Mouse (Mus musculus): ENCODE results near the gene Gper1.

DNA sequence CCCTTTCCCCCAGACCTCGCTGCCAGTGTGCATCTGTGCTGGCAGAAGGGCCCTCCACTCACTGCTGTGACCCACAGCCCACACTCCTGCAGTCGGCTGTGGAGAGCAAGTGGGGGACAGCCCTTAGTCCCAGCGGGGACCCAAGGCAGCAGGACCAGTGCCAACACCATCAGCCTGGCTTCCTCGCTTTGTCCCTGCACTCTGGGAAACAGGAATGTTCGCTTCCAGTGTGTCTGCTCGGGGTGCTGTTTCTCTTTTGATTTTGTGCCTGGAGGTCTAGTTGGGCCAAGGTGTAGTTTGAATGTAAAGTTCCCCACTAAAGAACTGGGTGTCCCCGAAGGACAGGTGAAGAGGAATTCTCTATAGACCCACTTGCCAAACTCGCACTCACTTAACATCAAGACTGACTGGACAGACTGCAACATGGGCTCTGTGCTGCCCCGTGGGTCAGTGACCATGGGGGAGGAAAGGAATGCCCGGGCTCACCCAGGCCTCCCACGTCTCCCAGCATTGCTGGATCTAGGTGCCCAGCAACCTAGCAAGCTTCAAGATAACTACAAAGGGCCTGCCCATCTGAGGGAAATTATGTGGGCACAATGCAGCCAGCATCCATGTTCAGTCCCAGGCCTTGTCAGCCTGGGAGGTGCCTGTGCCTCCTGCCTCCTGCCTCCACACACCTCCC is 31.5 kb upstream of the Gper1 start:
- TF ChIP-seq CTCF (IDR thresholded peaks at IDR 0.05) (no peak), EP300 (IDR thresholded peaks at IDR 0.05) (no peak)
